Mouse (Mus musculus): Measurements from ENCODE around the gene Mad1l1.

DNA sequence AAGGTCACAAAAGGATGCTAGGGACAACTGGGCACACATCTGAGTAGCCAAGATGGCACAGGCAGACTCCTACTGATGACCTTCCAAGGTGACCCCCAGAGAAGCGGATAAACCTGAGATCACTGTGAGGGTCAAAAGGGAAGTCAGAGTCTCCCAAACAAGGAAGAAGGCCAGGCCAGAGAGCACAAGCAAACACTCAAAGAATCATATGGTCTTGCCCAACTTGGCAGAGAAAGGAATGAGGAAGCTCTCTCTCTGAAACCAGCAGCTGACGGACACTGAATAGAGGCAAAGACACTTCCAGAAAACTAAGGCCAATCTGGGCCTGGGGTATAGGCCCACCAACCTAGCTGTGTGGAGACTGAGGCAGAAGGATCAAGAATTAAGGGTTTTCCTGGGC is 213.4 kb downstream of the Mad1l1 start:
- TF ChIP-seq CTCF (IDR thresholded peaks at IDR 0.05; ENCODE audit: borderline replicate concordance, insufficient read depth, low read length) = no peak
- no peak for TF ChIP-seq POLR2A (IDR thresholded peaks at IDR 0.05; ENCODE audit: low read depth, low read length)

Data from embryonic fibroblast, embryonic 13.5 days (primary cell).